Mouse (Mus musculus): ENCODE measurements around the gene Hectd2. TPM values are rescaled to one million over a fixed set of nuclear protein-coding genes. Genes with fewer than 3 reads are reported as not detected.
A peak's percentile ranks its signal among the peaks of the same experiment; 100 is the strongest.

Gene Hectd2
- polyA plus RNA-seq, 2 experiments: 4.3 to 6.9 TPM

DNA sequence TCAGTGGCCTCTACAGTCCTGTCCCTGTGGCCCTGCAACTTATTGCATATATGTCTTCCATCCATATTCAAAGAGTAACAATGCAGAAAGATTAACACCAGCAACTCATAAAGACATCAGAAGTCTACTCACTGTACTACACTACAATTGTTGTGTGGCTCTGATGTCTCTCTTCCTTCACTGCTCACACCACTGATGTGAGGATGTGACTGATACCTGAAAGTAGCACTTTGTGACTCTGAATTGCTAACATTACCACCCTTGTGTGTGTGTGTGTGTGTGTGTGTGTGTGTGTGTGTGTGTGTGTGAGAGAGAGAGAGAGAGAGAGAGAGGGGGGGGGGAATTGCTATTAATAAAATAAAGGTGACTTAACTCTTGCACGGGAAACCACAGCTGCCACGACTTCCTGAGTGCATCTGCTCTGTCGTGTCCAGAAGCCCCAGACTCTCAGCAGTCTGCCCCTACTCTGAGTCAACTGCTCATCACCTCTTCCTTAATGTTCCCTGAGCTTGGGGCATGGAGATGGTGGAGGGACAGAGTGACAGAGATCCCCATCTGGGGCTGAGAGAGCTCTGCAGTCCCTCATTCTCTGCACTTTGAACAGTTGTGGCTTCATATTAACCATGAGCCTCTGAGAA is 31.8 kb upstream of the Hectd2 start:
- no peaks in the 10 kb centered on the region for H3K9me3 ChIP-seq (ENCODE audit: control insufficient read depth, low read length)
- no peaks in the 10 kb centered on the region for H3K27me3 ChIP-seq (ENCODE audit: control insufficient read depth, insufficient read depth, low read length)
- H3K4me3 ChIP-seq (replicated peaks; ENCODE audit: low read length): no peak overlapping the region
- WGBS: 57% methylated on average over 3 of the region's 3 CpGs
- H3K4me1 ChIP-seq (ENCODE audit: control insufficient read depth, insufficient read depth, low read length): no peaks in the 10 kb centered on the region
- H3K27ac ChIP-seq (replicated peaks; ENCODE audit: low read depth, low read length): no peak overlapping the region
- TF ChIP-seq POLR2A (IDR thresholded peaks at IDR 0.05; ENCODE audit: borderline replicate concordance, extremely low read depth, insufficient read depth, insufficient read length): no peak
- no peak overlapping the region for H3K9ac ChIP-seq (ENCODE audit: low read depth, low read length, severe bottlenecking)
- H3K4me2 ChIP-seq (replicated peaks; ENCODE audit: low read depth, low read length, severe bottlenecking): no peak overlapping the region
- ATAC-seq (ENCODE audit: low FRiP score, low read depth): no peak
- no peak for DNase-seq (ENCODE audit: low spot score)
- H3K36me3 ChIP-seq (ENCODE audit: control insufficient read depth, insufficient read depth, low read length): no peaks in the 10 kb centered on the region

DNA sequence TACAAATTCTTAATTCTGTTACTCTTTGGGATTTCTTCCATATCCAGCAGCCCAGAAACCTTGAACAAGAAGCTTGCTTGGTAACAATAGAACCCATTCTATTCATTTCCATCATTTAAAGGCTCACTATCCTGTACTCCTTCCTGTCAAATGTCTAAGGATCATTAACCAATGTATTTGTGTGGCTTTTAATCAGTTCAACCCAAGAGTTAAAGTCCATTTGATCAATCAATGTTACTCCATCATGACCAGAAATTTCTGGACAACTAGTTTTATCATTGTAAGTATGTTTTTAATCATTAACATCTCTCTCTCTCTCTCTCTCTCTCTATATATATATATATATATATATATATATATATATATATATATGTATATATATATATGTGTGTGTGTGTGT is 29.4 kb upstream of the Hectd2 start:
- H3K4me2 ChIP-seq (replicated peaks; ENCODE audit: low read depth, low read length, severe bottlenecking): no peak overlapping the region
- H3K27ac ChIP-seq (replicated peaks; ENCODE audit: low read depth, low read length): no peak overlapping the region
- TF ChIP-seq POLR2A (IDR thresholded peaks at IDR 0.05; ENCODE audit: borderline replicate concordance, extremely low read depth, insufficient read depth, insufficient read length): no peak
- H3K4me1 ChIP-seq (ENCODE audit: control insufficient read depth, insufficient read depth, low read length): no peaks in the 10 kb centered on the region
- H3K9ac ChIP-seq (ENCODE audit: low read depth, low read length, severe bottlenecking): no peak overlapping the region
- no peaks in the 10 kb centered on the region for H3K36me3 ChIP-seq (ENCODE audit: control insufficient read depth, insufficient read depth, low read length)
- H3K9me3 ChIP-seq (ENCODE audit: control insufficient read depth, low read length): no peaks in the 10 kb centered on the region
- no peaks in the 10 kb centered on the region for H3K27me3 ChIP-seq (ENCODE audit: control insufficient read depth, insufficient read depth, low read length)
- no peak for DNase-seq (ENCODE audit: low spot score)
- no peak for ATAC-seq (ENCODE audit: low FRiP score, low read depth)
- H3K4me3 ChIP-seq (replicated peaks; ENCODE audit: low read length): no peak overlapping the region

DNA sequence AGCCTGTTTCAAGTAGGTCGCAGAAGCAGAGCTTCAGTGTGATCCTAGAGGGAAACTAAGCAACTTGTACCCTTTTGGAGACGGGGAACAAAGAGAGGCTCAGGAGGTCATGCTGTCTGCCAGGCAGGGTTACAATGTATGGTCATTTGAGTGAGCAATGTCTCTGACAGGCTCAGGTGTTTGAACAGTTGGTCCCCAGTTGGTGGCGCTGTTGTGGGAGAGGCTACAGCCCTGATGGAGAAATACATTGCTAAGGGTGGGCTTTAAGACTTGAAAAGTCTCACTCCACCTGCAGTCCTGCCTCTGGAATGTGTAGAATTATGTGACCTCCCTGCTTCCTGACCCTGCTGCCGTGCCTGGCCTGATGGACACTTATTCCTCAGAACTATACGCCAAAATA is 21.4 kb upstream of the Hectd2 start:
- TF ChIP-seq POLR2A (IDR thresholded peaks at IDR 0.05; ENCODE audit: borderline replicate concordance, extremely low read depth, insufficient read depth, insufficient read length): no peak
- 62% methylated on average over 5 of the region's 5 CpGs for WGBS
- no peak for ATAC-seq (ENCODE audit: low FRiP score, low read depth)

DNA sequence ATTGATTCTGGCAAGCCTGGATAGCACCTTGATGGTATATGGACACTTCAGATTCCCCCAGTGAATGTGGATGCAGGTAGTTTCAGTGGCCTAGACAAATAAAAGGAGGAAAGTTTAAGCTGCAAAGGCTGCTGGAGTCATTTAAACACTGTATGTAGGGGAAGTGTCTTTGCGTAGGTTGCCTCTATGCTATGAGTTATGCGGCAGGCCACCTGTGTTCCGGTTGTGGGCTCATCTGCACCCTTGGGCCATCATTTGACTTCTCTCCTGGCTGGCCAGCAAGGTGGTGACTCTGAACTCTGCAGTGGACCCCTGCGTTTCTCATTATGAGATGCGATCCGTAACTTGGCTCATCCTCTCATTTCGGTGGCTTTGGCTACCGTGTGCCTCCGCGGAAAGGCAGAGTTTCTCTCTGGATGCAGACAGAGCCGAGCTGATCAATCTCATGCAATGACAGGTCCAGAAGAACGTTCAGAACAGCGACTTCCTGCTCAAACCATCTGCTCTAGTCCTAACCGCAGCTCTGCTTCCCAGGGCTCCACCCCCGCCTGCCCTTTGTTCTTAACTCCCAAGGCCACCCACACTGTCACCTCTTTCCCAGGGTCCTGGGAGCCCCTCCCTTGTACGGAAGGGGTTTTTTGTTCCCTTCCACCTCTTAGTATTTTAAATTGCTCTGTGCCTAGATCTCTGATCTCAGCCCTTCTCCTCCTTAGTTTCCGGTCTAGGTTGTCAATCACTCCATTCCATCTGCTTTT is 20.3 kb upstream of the Hectd2 start:
- H3K27me3 ChIP-seq (ENCODE audit: control insufficient read depth, insufficient read depth, low read length): no peaks in the 10 kb centered on the region
- 0 out of 2 replicates have a peak overlapping the region, but pooled peaks have one; percentile 26 for H3K27ac ChIP-seq (replicated peaks; ENCODE audit: low read depth, low read length)
- peak overlapping the region; percentile 39 for H3K4me2 ChIP-seq (replicated peaks; ENCODE audit: low read depth, low read length, severe bottlenecking)
- peak overlapping the region; percentile 28; the same call in 1 of the 2 replicates for H3K9ac ChIP-seq (ENCODE audit: low read depth, low read length, severe bottlenecking)
- DNase-seq (ENCODE audit: low spot score) (no peak), ATAC-seq (ENCODE audit: low FRiP score, low read depth) (no peak)
- 35% methylated on average over 17 of the region's 17 CpGs for WGBS
- H3K4me3 ChIP-seq (replicated peaks; ENCODE audit: low read length): 0 out of 2 replicates have a peak overlapping the region, but pooled peaks have one; percentile 8
- H3K4me1 ChIP-seq (ENCODE audit: control insufficient read depth, insufficient read depth, low read length): peaks cover 13% of the 10 kb centered on the region
- H3K36me3 ChIP-seq (ENCODE audit: control insufficient read depth, insufficient read depth, low read length): no peaks in the 10 kb centered on the region
- no peak for TF ChIP-seq POLR2A (IDR thresholded peaks at IDR 0.05; ENCODE audit: borderline replicate concordance, extremely low read depth, insufficient read depth, insufficient read length)
- H3K9me3 ChIP-seq (ENCODE audit: control insufficient read depth, low read length): no peaks in the 10 kb centered on the region

More for the DNA sequence above, 21.4 kb upstream of the Hectd2 start:
- H3K4me1 ChIP-seq (ENCODE audit: control insufficient read depth, insufficient read depth, low read length): peaks cover 13% of the 10 kb centered on the region
- no peak overlapping the region for H3K4me2 ChIP-seq (replicated peaks; ENCODE audit: low read depth, low read length, severe bottlenecking)
- no peak overlapping the region for H3K4me3 ChIP-seq (replicated peaks; ENCODE audit: low read length)
- DNase-seq (ENCODE audit: low spot score): no peak
- no peaks in the 10 kb centered on the region for H3K9me3 ChIP-seq (ENCODE audit: control insufficient read depth, low read length)
- no peak overlapping the region for H3K27ac ChIP-seq (replicated peaks; ENCODE audit: low read depth, low read length)
- H3K9ac ChIP-seq (ENCODE audit: low read depth, low read length, severe bottlenecking): no peak overlapping the region
- H3K27me3 ChIP-seq (ENCODE audit: control insufficient read depth, insufficient read depth, low read length): no peaks in the 10 kb centered on the region
- H3K36me3 ChIP-seq (ENCODE audit: control insufficient read depth, insufficient read depth, low read length): no peaks in the 10 kb centered on the region

DNA sequence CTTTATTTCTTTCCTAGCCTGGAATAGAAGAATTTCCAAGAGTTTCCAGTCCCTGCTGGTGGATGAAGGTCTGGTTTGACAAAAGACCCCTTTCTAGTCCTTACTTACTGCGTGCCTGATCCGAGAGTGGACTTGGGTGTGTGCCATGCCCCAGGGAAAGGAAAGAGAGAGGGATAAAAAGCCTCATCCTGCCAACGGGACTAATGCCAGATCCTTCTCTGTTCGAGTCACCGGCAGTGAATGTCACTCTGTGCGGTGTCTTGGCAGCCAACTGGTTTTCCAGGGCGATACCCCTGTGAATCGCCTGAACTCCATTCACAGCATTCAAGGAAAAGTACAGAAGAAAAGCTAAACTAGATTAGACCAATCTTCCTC is 19.7 kb upstream of the Hectd2 start:
- ATAC-seq (ENCODE audit: low FRiP score, low read depth): no peak
- Histone ChIP-seq H3K4me2 (replicated peaks; ENCODE audit: low read depth, low read length, severe bottlenecking) (peak overlapping the region; percentile 39), H3K4me1 (ENCODE audit: control insufficient read depth, insufficient read depth, low read length) (peaks cover 13% of the 10 kb centered on the region), H3K4me3 (replicated peaks; ENCODE audit: low read length) (0 out of 2 replicates have a peak overlapping the region, but pooled peaks have one; percentile 8), H3K9me3 (ENCODE audit: control insufficient read depth, low read length) (no peaks in the 10 kb centered on the region), H3K36me3 (ENCODE audit: control insufficient read depth, insufficient read depth, low read length) (no peaks in the 10 kb centered on the region), H3K27me3 (ENCODE audit: control insufficient read depth, insufficient read depth, low read length) (no peaks in the 10 kb centered on the region), H3K27ac (replicated peaks; ENCODE audit: low read depth, low read length) (no peak overlapping the region), H3K9ac (ENCODE audit: low read depth, low read length, severe bottlenecking) (no peak overlapping the region)
- TF ChIP-seq POLR2A (IDR thresholded peaks at IDR 0.05; ENCODE audit: borderline replicate concordance, extremely low read depth, insufficient read depth, insufficient read length): no peak
- WGBS: 39% methylated on average over 8 of the region's 8 CpGs
- DNase-seq (ENCODE audit: low spot score): peak; percentile 47

Data from limb, embryonic 14.5 days (tissue).